Comparison of ENCODE assay signal across 24 mouse cellular contexts in genomic region chr11:58013100-58013499, GRCm38 (mm10). TPM values are rescaled to one million over a fixed set of nuclear protein-coding genes. Genes with fewer than 3 reads are reported as not detected.
DNase-seq lines count a peak whose midpoint lies in the region; ATAC-seq and TF ChIP-seq lines count a peak whose summit lies in the region.
"Had no signal": no experiment of that assay in that cellular context is flagged by ENCODE, and none has a peak within 500 bp of the region (broad histone marks: within the 10 kb centered on the region; RNA-seq: fewer than 3 reads in every experiment).

No protein-coding gene starts in this region.

- no peaks in the 10 kb centered on the region for H3K9me3 ChIP-seq in liver, embryonic 12.5 days (replicated peaks)
- no peaks in the 10 kb centered on the region for H3K9me3 ChIP-seq in liver, postnatal 0 days (ENCODE audit: low read length)
- H3K9me3 ChIP-seq in liver, embryonic 14.5 days (ENCODE audit: control insufficient read depth, low read length) = no peaks in the 10 kb centered on the region
- H3K9me3 ChIP-seq: embryonic facial prominence, embryonic 15.5 days; forebrain, embryonic 10.5 days; heart, embryonic 13.5 days; hindbrain, embryonic 12.5 days had no signal

- ATAC-seq in liver, embryonic 12.5 days = no peak
- no peak for ATAC-seq in liver, postnatal 0 days
- ATAC-seq in liver, embryonic 14.5 days (ENCODE audit: insufficient read depth) = no peak
- ATAC-seq: CD4-positive, CD25-positive, alpha-beta regulatory T cell, adult 4 months; forebrain, embryonic 14.5 days; hindbrain, embryonic 16.5 days had no signal

- peak overlapping the region; percentile 86 for H3K27ac ChIP-seq in liver, embryonic 12.5 days
- H3K27ac ChIP-seq in liver, postnatal 0 days (ENCODE audit: low read depth) = no peak overlapping the region
- peak overlapping the region; percentile 75 for H3K27ac ChIP-seq in liver, embryonic 14.5 days
- H3K27ac ChIP-seq: embryonic facial prominence, embryonic 15.5 days; forebrain, embryonic 10.5 days; heart, adult 2 months; heart, embryonic 13.5 days; hindbrain, embryonic 12.5 days had no signal

- DNase-seq in cerebellum, adult 9-10 months = peak; percentile 5
- DNase-seq in cerebellum, postnatal 10 days = no peak
- no peak for DNase-seq in liver, postnatal 0 days
- no peak for DNase-seq in liver, embryonic 14.5 days (ENCODE audit: low read depth in 3 of 3, low spot score in 3 of 3)
- DNase-seq in urinary bladder, adult 18-20 months (ENCODE audit: low spot score in 2 of 2) = no peak
- DNase-seq in heart, adult 8-10 months (ENCODE audit: low spot score) = no peak
- DNase-seq: adrenal gland, adult 8-10 months; adrenal gland, postnatal 36 days; B cell, adult 2 months; cerebellum, adult 2 months; cerebellum, postnatal 36 days; embryo, embryonic 11 days; gastrocnemius, postnatal 14 days; heart, adult 2 months; heart, postnatal 36 days; kidney, adult 11 months had no signal

- peak overlapping the region; percentile 56 for H3K9ac ChIP-seq in liver, embryonic 12.5 days
- H3K9ac ChIP-seq in liver, postnatal 0 days (replicated peaks) = no peak overlapping the region
- H3K9ac ChIP-seq in liver, embryonic 14.5 days (replicated peaks) = no peak overlapping the region
- H3K9ac ChIP-seq: embryonic facial prominence, embryonic 15.5 days; heart, embryonic 13.5 days; hindbrain, embryonic 12.5 days had no signal

- H3K4me1 ChIP-seq in liver, embryonic 12.5 days = peaks cover 77% of the 10 kb centered on the region
- peaks cover 56% of the 10 kb centered on the region for H3K4me1 ChIP-seq in liver, postnatal 0 days (ENCODE audit: insufficient read depth)
- H3K4me1 ChIP-seq in liver, embryonic 14.5 days (replicated peaks; ENCODE audit: control insufficient read depth in 2 of 2, insufficient read depth in 2 of 2, low read length in 1 of 2) = peaks cover 66 to 68% of the 10 kb centered on the region in 2 experiments

- no peak for TF ChIP-seq EP300 in liver, postnatal 0 days (IDR thresholded peaks at IDR 0.05; ENCODE audit: low read depth)
- TF ChIP-seq EP300 in liver, embryonic 14.5 days (IDR thresholded peaks at IDR 0.05; ENCODE audit: low read depth) = no peak

- peak overlapping the region; percentile 84 for H3K4me2 ChIP-seq in liver, embryonic 12.5 days
- no peak overlapping the region for H3K4me2 ChIP-seq in liver, postnatal 0 days (ENCODE audit: low read depth, low read length)
- peak overlapping the region; percentile 18; the same call in 1 of the 2 replicates for H3K4me2 ChIP-seq in liver, embryonic 14.5 days (ENCODE audit: low read depth)
- H3K4me2 ChIP-seq: embryonic facial prominence, embryonic 15.5 days; hindbrain, embryonic 12.5 days had no signal

- no peaks in the 10 kb centered on the region for H3K27me3 ChIP-seq in liver, embryonic 12.5 days (replicated peaks)
- H3K27me3 ChIP-seq in liver, postnatal 0 days (ENCODE audit: insufficient read depth, low read length) = no peaks in the 10 kb centered on the region
- H3K27me3 ChIP-seq in liver, embryonic 14.5 days (ENCODE audit: control insufficient read depth, insufficient read depth, low read length) = no peaks in the 10 kb centered on the region
- H3K27me3 ChIP-seq: embryonic facial prominence, embryonic 15.5 days; heart, embryonic 13.5 days; hindbrain, embryonic 12.5 days had no signal

- no peak overlapping the region for H3K4me3 ChIP-seq in liver, embryonic 12.5 days
- H3K4me3 ChIP-seq in liver, postnatal 0 days (ENCODE audit: low read depth, low read length) = no peak overlapping the region
- H3K4me3 ChIP-seq in liver, embryonic 14.5 days (ENCODE audit: insufficient read depth in 1 of 2, low read depth in 2 of 2, low read length in 2 of 2) = no peak overlapping the region
- H3K4me3 ChIP-seq: embryonic facial prominence, embryonic 15.5 days; forebrain, embryonic 10.5 days; heart, adult 2 months; heart, embryonic 13.5 days; hindbrain, embryonic 12.5 days had no signal

- no peak for TF ChIP-seq CTCF in liver, postnatal 0 days (IDR thresholded peaks at IDR 0.05; ENCODE audit: low read depth)
- TF ChIP-seq CTCF in liver, embryonic 14.5 days (IDR thresholded peaks at IDR 0.05; ENCODE audit: low read depth) = no peak

- H3K36me3 ChIP-seq in liver, embryonic 12.5 days = 0 out of 2 replicates have a peak, but pooled peaks cover 4% of the 10 kb centered on the region
- no peaks in the 10 kb centered on the region for H3K36me3 ChIP-seq in liver, postnatal 0 days (replicated peaks; ENCODE audit: insufficient read depth, low read length)
- H3K36me3 ChIP-seq in liver, embryonic 14.5 days (replicated peaks; ENCODE audit: control insufficient read depth, insufficient read depth, low read depth) = no peaks in the 10 kb centered on the region; the same call in 1 of the 2 replicates
- H3K36me3 ChIP-seq: embryonic facial prominence, embryonic 15.5 days; forebrain, embryonic 10.5 days; heart, embryonic 13.5 days; hindbrain, embryonic 12.5 days had no signal

RNA-seq across cellular contexts. Expression of gene Larp1, which starts 4.2 kb away (rescaled TPM):
- polyA plus RNA-seq in liver, embryonic 12.5 days (2016; fragmentation: Nextera tagmentation; extraction: Ambion mirVana) = 41.6 and 42.4 TPM in 2 replicates
- 10.8 and 11.0 TPM in 2 replicates for polyA plus RNA-seq in liver, postnatal 0 days (2015; fragmentation: Nextera tagmentation; extraction: Ambion mirVana)
- 21.1 and 25.5 TPM in 2 replicates for polyA plus RNA-seq in liver, embryonic 14.5 days (2012; rRNA removed)
- 15.8 and 19.0 TPM in 2 replicates for polyA plus RNA-seq in liver, embryonic 14.5 days (2014; fragmentation: Nextera tagmentation; extraction: Ambion mirVana)
- 10 to 100 TPM; 61.6 to 70.0 (median 65.1) TPM for total RNA-seq in heart, adult 8-10 months (2022)
